Mouse (Mus musculus) mouse embryonic stem cell (cell line): ENCODE measurements around the gene Ccdc9.
"Not testable (repeated sequence)": the region's sequence is repeated elsewhere in the genome, so short reads cannot be mapped to it uniquely, and the experiment has no call there.

ENCODE experiments used
- in situ Hi-C, 2 experiments: fragments of 300-500 bp; cut with MboI; formaldehyde crosslinking; loops; 1 replicate in 1 of 2; 3 replicates in 1 of 2; pipeline ENCODE4 v1.14.3; 2019 to 2020; ENCODE audit warnings: low sequenced_read_pairs in 2 of 2, low pct_unique_long_range_greater_than_20kb in 1 of 2, mixed read lengths in 1 of 2; ENCODE audit not compliant: unreplicated experiment in 1 of 2

Ccdc9 gene

DNA sequence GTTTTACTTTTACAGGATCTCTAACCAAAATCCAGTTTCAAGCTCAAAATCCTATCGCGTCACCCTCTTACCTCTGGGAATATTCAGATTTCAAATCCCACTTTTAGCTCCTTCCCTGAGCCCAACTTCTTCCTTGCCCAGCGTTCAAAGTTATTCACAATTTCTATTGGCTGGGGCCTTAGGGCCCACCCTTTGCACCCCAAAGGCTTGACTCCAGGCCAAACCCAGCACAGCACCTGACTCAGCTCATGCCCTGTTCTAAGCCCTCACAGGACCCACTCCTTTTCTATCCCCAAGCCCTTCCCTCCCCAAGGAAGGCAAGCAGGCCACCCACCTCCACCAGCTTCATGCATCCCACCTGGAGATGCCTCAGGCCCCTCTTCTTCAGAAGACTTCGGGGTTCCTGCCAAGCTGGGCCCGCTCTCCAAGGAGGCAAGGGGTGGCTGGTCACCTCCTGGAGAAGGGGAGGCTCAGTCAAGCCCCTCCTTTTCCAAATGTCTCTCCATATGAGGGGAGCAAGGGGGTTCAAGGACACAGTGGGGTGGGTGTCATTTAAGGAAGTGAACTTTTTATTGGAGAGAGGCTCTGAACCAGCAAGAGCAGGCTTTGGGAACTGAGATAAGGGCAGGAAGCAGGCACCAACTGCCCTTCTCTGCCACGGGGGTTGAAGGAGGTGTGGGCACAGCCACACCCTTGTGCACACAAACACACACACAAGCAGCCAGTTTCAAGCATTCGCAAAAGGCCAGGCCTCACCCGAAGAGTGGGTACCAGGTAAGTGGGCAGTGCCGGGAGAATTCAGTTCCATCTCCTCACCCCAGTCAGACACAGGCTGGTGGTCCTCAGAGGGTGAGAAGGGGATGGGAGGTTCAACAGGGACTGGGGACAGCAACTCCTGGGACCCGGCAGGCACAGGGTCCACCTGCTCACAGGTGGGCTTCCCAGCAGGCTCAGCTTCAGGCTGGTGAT lies 11.4 kb downstream of the Ccdc9 start:
- in situ Hi-C loops: no loop called here

DNA sequence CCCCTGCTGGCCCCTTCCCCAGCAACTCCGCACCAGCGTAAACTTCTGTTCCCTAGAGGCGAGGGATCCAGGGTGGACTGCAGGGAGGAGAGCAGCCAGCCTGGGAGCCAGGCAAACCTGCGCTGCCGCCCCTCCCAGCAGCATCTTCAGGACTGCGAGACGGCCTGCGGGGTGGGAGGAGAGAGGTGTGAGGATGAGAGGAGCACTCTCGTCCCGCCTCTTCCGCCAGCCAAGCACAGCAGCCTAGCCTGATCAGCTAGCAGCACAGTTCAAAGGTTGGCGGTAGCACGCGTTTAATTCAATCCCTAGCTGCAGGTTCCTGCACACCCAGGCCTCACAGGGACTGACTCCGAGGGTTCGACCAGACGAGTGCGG lies 12.8 kb downstream of the Ccdc9 start:
- in situ Hi-C loops: no loop called here

DNA sequence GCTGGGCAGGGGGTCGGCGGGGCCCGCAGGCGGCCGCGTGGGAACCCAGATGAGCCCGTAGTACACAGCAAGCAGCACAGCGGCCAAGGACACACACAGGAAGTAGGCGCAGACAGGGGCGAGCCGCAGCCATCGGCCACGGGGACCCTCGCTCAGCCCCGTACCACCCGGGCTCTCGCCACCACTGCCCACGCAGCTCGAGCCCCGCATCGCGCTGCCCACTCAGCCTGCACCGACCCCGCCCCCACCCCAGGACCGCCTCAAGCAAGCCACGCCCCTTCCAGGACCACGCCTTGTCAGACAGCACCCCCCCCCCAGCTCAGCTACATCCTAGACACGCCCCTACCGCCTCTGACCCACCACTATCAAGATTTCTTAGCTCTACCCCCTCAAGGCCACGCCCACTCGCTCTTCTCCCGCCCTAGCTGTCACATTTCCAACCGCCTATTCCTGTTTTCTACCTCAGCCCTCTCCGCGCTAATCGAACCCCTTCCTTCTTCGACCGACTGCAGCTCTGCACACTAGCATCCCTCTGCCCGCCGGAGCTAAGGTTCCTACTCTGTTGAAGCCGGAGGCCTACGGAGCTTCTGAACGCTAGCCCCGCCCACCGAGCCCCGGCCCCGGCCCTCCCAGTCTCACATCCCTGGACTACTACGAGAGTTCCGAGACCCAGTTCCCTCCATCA lies 13.4 kb downstream of the Ccdc9 start, which contains the start of gene Inafm1:
Gene Inafm1 (minus strand): TSS at position 537 of the 685 bp plus-strand sequence.
- in situ Hi-C loops: no loop called here

DNA sequence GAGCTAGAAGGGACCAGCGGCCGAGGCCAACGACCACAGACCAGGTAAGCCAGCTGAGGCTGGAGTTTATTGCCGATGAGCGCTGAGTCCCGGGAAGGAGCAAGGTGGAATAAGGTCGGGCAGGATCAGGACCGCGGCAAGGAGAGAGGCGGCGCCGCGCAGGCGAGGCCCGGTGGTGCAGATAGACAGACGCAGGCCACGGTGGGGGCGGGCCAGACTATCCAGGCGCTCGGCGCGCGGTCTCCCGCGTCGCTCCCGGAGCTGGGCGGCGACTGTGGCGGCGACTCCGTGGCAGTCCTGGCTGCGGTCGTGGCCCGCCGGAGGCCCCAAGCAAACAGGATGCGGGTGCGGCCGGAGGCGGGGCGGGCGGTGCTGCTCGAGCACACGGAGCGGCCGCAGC lies 13.9 kb downstream of the Ccdc9 start:
- in situ Hi-C loops: no loop called here

DNA sequence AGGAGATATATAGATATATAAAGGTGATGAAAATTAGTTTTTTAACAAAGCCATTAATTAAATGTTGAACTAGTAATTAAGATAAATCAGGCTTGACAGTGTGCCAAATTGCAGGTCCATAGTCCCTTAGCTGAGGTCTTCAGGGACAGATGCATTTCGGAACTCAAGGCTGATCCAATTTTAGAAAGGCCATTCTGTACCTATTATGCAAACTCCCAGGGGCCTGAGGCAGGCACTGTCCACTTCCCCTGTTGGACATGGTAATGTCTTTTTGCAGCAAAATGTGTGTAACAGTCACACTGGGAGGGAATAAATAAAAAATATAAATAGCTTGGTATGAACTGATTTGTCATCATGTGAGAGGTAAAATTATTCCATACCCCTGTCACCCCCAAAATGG lies 15.5 kb downstream of the Ccdc9 start:
- in situ Hi-C loops: no loop called here

DNA sequence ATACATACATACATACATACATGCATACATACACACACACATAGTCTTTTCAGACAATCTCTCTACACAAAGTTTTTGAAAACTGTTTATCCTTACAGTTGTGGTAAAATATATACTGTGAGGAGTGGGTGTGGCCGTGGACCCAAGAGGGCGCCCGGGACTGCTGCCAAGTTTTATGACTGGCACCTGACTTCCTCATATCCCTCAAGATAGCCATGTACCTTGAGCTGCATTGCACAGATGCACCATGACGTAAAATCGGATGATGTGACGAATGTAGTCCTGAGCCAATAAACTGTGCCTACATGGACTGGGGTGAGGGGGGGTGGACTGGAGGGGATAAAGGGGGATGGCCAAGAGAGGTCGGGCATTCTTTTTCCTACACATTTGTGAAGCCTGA lies 20.0 kb downstream of the Ccdc9 start:
- in situ Hi-C loops: not testable (repeated sequence)

DNA sequence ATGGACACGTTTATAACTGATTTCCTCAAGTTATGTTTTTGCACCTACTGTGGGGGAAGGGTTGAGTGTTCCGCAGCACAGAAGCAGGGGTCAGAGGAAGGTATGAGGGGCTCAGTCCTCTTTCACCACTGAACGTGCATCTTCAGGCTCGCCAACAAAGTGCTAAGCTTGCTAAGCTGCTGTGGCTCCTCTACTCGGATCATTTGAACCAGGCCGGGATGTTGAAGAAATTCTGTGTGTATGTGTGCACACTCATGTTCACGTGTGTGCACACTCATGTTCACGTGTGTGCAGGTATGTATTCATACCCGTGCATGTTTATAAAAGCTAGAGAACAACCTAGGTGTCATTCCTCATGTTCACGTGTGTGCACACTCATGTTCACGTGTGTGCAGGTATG lies 20.7 kb downstream of the Ccdc9 start:
- in situ Hi-C loops: no loop called here

DNA sequence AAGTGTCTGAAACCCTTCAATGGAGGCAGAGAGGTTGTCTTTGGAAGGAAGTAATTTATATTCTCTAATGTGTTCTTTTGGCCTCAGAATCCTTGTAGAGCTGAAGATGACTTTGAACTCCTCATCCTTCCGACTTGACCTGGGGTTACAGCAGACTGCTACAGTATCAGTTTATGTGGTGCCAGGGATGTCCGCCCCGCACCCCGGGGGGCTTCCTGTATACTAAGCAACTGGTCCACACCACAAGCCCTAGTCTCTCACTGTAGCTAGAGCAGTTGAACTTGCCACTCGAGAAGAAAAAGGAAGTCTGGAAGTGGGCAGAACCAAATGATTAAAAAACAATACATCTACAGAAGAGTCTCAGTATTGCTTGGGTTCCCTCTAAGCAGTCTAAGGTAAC lies 22.8 kb downstream of the Ccdc9 start:
- in situ Hi-C loops: no loop called here

DNA sequence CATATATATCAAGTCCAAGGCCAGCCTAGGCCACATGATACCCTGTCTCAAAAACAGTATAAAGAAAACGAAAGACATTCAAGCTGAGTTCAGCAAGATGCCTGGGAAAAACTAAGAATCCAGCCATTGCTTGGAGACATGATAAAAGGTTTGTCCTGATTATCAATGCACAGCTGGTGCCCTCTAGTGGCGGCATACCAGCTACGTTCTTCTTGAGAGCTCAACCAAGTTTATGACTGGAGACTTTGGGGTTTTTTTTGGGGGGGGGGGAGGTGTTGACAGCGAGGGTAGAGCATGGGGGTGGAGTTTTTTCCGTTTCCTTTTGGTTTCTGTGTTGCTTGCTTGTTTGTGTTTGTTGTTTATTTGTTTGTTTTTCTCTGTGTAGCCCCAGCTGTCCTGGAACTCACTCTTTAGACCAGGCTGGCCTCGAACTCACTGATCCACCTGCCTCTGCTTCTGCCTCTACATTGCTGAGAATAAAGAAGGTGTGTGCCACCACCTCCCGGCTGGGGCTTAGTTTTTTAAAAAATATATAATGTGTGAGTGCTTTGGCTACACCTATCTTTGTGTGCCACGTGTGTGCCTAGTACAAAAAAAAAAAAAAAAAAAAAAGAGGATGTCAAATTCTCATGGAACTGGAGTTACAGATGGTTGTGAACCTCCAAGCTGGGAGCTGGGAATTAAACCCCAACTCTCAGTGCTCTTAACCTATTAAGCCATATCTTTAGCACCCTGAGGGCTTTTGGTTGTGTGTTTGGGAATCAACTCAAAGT lies 23.4 kb downstream of the Ccdc9 start:
- in situ Hi-C loops: no loop called here

DNA sequence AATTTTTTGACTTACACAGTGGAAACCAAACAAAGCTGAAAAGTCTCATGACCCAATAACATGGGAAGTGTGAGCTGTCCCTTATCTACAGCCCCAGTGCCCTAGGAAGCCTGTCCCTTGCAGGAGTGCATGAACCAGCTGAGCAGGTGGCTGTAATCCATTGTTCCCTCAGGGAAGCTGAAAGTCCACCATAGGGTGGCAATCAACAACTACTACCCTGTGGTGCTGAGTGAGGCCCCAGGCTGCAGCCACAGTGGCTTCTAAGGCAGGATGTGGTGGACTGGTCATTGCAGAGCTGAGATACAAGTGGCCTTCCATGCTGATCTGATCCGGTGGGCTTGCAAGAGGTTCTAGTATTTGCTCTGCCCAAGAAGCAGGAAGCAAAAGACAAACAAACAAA lies 25.5 kb downstream of the Ccdc9 start:
- in situ Hi-C loops: no loop called here

DNA sequence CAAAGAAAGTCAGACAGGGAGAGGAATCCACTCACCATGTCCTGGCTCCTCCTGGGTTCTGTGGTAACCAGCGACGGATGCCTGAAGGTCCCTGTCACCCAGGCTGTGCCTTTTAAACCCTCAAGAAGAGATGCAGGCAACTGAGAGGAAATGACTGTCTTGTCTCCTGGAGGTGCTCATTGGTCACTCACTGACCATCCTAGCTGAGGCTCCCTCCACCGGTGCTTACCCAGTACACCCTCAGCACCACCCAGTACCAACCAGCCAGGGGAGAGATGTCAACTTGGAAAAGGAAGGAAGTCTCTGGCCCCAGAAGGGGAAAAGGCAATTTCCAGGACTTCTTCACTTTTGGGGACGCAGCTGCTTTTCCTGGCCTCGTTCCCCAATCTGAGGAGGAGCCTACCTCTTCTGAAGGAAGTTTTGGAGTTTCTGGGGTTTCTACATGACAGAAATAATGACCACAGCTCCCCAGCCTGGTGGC lies 27.4 kb downstream of the Ccdc9 start, which contains the start of gene C5ar1:
Gene C5ar1 (minus strand): TSS at position 431 of the 481 bp plus-strand sequence.
- in situ Hi-C loops: loop anchor here in 1 of 2 experiments (10.0 kb wide), 1 partner anchor 74 kb away; no protein-coding TSS in a partner anchor

DNA sequence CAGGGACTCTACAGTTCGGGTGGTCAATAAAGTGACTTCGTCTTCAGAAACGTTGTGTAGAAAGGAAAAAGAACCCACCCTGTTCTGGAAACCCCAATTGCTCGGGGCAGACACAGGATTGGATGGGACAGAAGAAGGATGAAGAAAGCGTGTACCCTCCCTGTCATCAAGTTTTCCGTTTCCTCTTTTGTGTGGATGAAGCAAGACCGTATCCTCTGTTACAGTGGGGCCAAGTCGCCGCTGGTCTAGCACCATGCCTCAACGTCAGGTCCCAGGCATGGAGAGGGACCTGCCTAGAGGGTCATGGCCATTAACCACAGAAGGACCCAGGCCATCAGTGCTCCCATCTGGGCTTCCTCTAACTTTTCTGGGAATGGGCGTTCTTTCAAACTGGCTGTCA lies 28.8 kb downstream of the Ccdc9 start:
- in situ Hi-C loops: loop anchor here in 1 of 2 experiments (10.0 kb wide), 1 partner anchor 73 kb away; no protein-coding TSS in a partner anchor

DNA sequence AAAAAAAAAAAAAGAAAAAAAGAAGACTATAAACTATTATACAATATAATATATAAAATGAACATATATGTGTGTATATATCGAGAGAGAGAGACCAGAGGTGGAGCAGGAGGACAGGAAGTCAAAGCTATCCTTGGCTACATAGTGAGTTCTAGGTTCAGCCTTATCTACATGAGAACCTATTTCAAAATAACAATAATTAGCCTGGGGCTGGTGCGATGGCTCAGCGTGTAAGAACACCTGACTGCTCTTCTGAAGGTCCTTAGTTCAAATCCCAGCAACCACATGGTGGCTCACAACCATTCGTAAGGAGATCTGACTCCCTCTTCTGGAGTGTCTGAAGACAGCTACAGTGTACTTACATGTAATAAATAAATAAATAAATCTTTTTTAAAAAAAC lies 30.6 kb downstream of the Ccdc9 start:
- in situ Hi-C loops: loop anchor here in 1 of 2 experiments (10.0 kb wide), 1 partner anchor 71 kb away; no protein-coding TSS in a partner anchor

DNA sequence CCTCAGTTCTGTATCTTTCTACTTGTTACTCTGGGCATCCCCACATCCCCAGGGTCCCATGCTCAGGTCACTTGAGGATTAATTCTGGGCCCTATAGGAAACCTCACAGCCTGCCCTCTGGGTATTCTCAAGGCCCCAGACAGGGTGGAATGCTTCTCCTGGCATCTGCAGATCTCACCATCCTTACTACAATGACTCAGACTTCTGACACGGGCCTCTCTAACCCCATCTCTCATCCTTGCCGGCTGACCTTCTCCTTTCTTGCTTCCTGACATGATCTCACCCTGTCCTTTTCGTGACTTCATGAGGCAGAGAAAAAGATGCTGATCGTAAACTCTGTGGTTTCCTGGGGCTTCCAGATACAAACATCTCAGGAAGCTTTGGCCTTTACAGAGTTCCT lies 32.4 kb downstream of the Ccdc9 start:
- in situ Hi-C loops: loop anchor here (5.0 to 10.0 kb wide), 2 partner anchors 69 to 72 kb away; no protein-coding TSS in a partner anchor

DNA sequence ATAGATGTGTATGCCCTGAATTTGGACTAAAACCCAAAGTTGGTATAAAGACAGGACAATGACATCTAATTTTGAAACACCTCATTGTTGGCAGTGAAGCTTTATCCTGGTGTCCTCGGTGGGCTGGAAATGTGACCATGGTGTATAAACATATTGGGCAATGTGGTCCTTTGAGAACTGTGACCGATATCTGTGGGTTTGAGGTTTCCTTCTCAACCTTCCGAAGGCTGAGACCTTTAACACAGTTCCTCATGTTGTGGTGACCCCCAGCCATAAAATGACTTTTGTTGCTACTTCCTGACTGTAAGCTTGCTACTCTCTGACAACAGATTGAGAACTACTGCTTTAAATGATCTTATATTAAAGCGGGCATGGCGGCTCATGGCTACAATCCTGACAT lies 35.9 kb downstream of the Ccdc9 start:
- in situ Hi-C loops: loop anchor here (5.0 to 10.0 kb wide), 2 partner anchors 66 to 68 kb away; no protein-coding TSS in a partner anchor

DNA sequence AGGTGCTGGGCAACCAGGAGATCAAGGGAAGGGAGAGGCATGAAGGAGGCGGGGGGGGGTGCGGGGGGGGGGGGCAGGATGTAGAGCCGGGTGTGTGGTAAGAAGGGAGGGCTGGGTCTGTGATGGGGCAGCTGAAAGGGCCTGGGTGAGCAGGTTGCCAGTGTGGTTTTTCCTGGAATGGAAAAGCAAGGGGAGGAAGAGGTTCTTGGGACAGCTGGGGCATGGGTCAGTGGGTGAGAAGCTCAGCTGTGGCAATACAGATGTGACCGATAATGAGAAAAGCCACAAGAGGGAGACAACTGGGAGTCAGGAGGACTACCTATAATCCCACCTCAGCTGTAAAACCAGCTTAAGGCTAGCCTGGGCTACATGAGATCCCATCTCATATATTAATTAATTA lies 40.6 kb downstream of the Ccdc9 start:
- in situ Hi-C loops: no loop called here

DNA sequence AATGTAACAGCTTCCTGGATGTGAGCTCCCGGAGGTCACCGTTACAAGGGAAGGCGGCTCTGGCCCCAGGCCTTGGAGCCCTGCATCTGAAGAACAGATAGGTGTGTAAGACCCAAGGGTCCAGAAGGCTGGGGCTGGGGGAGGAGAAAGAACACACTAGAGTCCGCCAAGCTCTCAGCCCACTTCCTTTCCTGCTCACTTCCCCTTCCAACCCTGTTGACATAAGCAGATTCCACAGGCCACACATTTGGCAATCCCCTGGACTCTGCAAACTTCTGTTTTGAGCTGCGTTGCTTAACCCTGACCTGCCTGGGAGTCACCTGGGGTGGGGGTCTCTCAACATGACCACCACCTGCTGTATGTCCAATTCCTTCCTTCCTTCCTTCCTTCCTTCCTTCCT lies 42.5 kb downstream of the Ccdc9 start, which contains the start of gene C5ar2:
Gene C5ar2 (minus strand): TSS at position 88 of the 400 bp plus-strand sequence.
- in situ Hi-C loops: no loop called here

DNA sequence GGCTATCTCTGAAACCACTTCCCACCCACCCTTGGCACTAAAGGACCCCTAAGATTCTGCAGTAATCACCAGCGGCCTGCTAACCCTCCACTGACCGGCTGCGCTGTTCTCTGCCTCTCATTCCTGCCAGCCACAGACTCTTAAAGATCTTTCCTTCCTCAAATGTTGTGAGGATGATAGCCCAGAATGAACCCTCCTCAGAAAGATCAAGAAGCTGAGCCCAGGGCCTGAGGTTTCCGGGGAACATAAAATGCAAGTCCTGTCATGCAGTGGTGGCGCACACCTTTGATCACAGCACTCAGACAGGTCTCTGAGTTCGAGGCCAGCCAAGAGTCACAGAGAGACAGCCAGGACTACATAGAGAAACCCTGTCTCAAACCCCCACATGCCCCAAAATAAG lies 44.4 kb downstream of the Ccdc9 start:
- in situ Hi-C loops: no loop called here
